14 mouse cellular contexts compared by ENCODE assay signal in the genomic region with DNA sequence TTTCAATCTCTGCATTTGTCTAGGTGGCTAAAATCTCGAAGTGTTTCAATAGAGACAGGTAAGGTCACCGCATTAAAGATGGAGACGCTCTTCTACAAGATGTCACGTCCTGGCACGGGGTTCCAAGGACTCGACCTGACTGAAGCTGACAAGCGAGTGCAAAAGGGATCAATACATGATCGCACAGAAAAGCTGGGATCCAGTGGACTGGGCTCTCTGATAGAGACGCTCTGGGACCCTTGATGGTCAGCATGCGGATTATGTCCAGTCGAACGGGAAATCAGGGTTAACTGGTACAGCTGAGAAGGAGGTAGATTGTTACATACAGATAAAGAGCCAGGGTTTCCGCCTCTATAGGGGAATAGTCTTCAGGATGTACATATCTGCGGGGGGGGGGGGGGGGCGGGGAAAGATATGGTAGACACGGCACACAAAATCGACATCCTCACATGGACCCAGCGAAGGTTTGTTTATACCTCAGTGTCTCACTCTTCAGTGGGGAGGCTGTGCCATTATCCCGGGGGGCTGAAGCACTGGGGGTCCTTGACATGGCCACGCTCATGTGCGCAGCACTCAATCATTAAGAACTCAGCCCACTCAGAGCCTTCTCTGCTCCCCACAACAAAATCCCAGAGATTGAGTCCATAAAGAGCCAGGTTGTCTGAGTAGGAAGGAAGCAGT. TPM values are rescaled to one million over a fixed set of nuclear protein-coding genes. Genes with fewer than 3 reads are reported as not detected.
DNase-seq lines count a peak whose midpoint lies in the region; ATAC-seq lines count a peak whose summit lies in the region.
"Had no signal": no experiment of that assay in that cellular context is flagged by ENCODE, and none has a peak within 500 bp of the region (broad histone marks: within the 10 kb centered on the region; RNA-seq: fewer than 3 reads in every experiment).

No protein-coding gene starts in this region.

- H3K9ac ChIP-seq in heart, embryonic 11.5 days (ENCODE audit: low read depth, low read length), result no peak overlapping the region
- no peak overlapping the region for H3K9ac ChIP-seq in hindbrain, embryonic 12.5 days
- H3K9ac ChIP-seq in midbrain, embryonic 16.5 days (ENCODE audit: low read depth, low read length), result peak overlapping the region; percentile 54
- H3K9ac ChIP-seq: embryonic facial prominence, embryonic 15.5 days; limb, embryonic 15.5 days had no signal

- H3K27ac ChIP-seq in heart, embryonic 11.5 days (ENCODE audit: low read depth, low read length), result peak overlapping the region; percentile 70
- H3K27ac ChIP-seq in forebrain, embryonic 10.5 days, result 0 out of 2 replicates have a peak overlapping the region, but pooled peaks have one; percentile 44
- H3K27ac ChIP-seq in hindbrain, embryonic 12.5 days, result no peak overlapping the region
- H3K27ac ChIP-seq in midbrain, embryonic 16.5 days (ENCODE audit: low read length), result peak overlapping the region; percentile 14; the same call in 1 of the 2 replicates
- H3K27ac ChIP-seq: embryonic facial prominence, embryonic 15.5 days; limb, embryonic 15.5 days had no signal

- ATAC-seq in heart, embryonic 11.5 days (replicated peaks; ENCODE audit: insufficient number of reproducible peaks, low FRiP score, low TSS enrichment), result no peak
- ATAC-seq in hindbrain, embryonic 12.5 days (ENCODE audit: low FRiP score), result no peak
- ATAC-seq in midbrain, embryonic 16.5 days, result peak; percentile 42; the same call in 1 of the 2 replicates
- no peak for ATAC-seq in frontal cortex, adult (ENCODE audit: low TSS enrichment)
- ATAC-seq: lung, postnatal 0 days had no signal

- DNase-seq in heart, adult 8-10 months (ENCODE audit: low spot score), result no peak
- DNase-seq in forebrain, embryonic 10.5 days (ENCODE audit: extremely low spot score, low spot score), result no peak
- no peak for DNase-seq in kidney, adult 9 months
- DNase-seq in right cerebral cortex, adult 18-20 months, result no peak
- DNase-seq: B cell, adult 2 months; kidney, postnatal 25 days had no signal

- H3K4me1 ChIP-seq in heart, embryonic 11.5 days (ENCODE audit: control insufficient read depth, insufficient read depth, low read length), result peaks cover 3% of the 10 kb centered on the region; the same call in 1 of the 2 replicates
- peaks cover 16% of the 10 kb centered on the region for H3K4me1 ChIP-seq in forebrain, embryonic 10.5 days
- no peaks in the 10 kb centered on the region; the same call in 1 of the 2 replicates for H3K4me1 ChIP-seq in hindbrain, embryonic 12.5 days
- peaks cover 2% of the 10 kb centered on the region; the same call in 1 of the 2 replicates for H3K4me1 ChIP-seq in midbrain, embryonic 16.5 days (ENCODE audit: control insufficient read depth, insufficient read depth, low read length)

- no peaks in the 10 kb centered on the region for H3K36me3 ChIP-seq in heart, embryonic 11.5 days (ENCODE audit: control insufficient read depth, insufficient read depth, low read length)
- H3K36me3 ChIP-seq in forebrain, embryonic 10.5 days (replicated peaks), result no peaks in the 10 kb centered on the region
- no peaks in the 10 kb centered on the region for H3K36me3 ChIP-seq in hindbrain, embryonic 12.5 days
- H3K36me3 ChIP-seq in midbrain, embryonic 16.5 days (ENCODE audit: control insufficient read depth, insufficient read depth, low read length), result no peaks in the 10 kb centered on the region
- H3K36me3 ChIP-seq: embryonic facial prominence, embryonic 15.5 days; G1E; limb, embryonic 15.5 days had no signal

- H3K4me2 ChIP-seq in heart, embryonic 11.5 days, result peak overlapping the region; percentile 40
- H3K4me2 ChIP-seq in hindbrain, embryonic 12.5 days (replicated peaks), result peak overlapping the region; percentile 38
- peak overlapping the region; percentile 64 for H3K4me2 ChIP-seq in midbrain, embryonic 16.5 days (ENCODE audit: low read length)
- H3K4me2 ChIP-seq: embryonic facial prominence, embryonic 15.5 days; limb, embryonic 15.5 days had no signal

- WGBS in heart, embryonic 11.5 days (ENCODE audit: insufficient replicate concordance), result 84% methylated on average over 21 of the region's 21 CpGs
- 73% methylated on average over 21 of the region's 21 CpGs for WGBS in forebrain, embryonic 10.5 days
- 78% methylated on average over 20 of the region's 21 CpGs for WGBS in hindbrain, embryonic 12.5 days
- WGBS in midbrain, embryonic 16.5 days, result 36% methylated on average over 19 of the region's 21 CpGs

- H3K27me3 ChIP-seq in heart, embryonic 11.5 days (ENCODE audit: control insufficient read depth, insufficient read depth, low read length), result no peaks in the 10 kb centered on the region
- H3K27me3 ChIP-seq in forebrain, embryonic 10.5 days (ENCODE audit: poor library complexity, severe bottlenecking), result no peaks in the 10 kb centered on the region
- no peaks in the 10 kb centered on the region for H3K27me3 ChIP-seq in hindbrain, embryonic 12.5 days
- H3K27me3 ChIP-seq in midbrain, embryonic 16.5 days (ENCODE audit: control insufficient read depth, insufficient read depth, low read depth, low read length), result no peaks in the 10 kb centered on the region
- H3K27me3 ChIP-seq: embryonic facial prominence, embryonic 15.5 days; limb, embryonic 15.5 days had no signal

- no peak overlapping the region for H3K4me3 ChIP-seq in heart, embryonic 11.5 days (ENCODE audit: low read depth, low read length)
- H3K4me3 ChIP-seq in forebrain, embryonic 10.5 days, result peak overlapping the region; percentile 37; the same call in 1 of the 2 replicates
- peak overlapping the region; percentile 8; the same call in 1 of the 2 replicates for H3K4me3 ChIP-seq in hindbrain, embryonic 12.5 days
- peak overlapping the region; percentile 29 for H3K4me3 ChIP-seq in midbrain, embryonic 16.5 days (ENCODE audit: low read depth, low read length)
- H3K4me3 ChIP-seq: embryonic facial prominence, embryonic 15.5 days; limb, embryonic 15.5 days had no signal

- 0 out of 2 replicates have a peak, but pooled peaks cover 2% of the 10 kb centered on the region for H3K9me3 ChIP-seq in heart, embryonic 11.5 days (replicated peaks; ENCODE audit: control insufficient read depth, low read length)
- H3K9me3 ChIP-seq in forebrain, embryonic 10.5 days, result no peaks in the 10 kb centered on the region
- no peaks in the 10 kb centered on the region for H3K9me3 ChIP-seq in hindbrain, embryonic 12.5 days (replicated peaks)
- H3K9me3 ChIP-seq in midbrain, embryonic 16.5 days (replicated peaks; ENCODE audit: control insufficient read depth, low read length, poor library complexity, severe bottlenecking), result no peaks in the 10 kb centered on the region
- H3K9me3 ChIP-seq: embryonic facial prominence, embryonic 15.5 days; limb, embryonic 15.5 days had no signal

RNA-seq across cellular contexts. Expression of gene Rxylt1, which starts 24.3 kb away (rescaled TPM):
- polyA plus RNA-seq in heart, embryonic 11.5 days (2014; fragmentation: Nextera tagmentation; extraction: Ambion mirVana), result 38.9 and 42.7 TPM in 2 replicates
- 10 to 100 TPM; 34.2 to 43.1 (median 38.1) TPM for total RNA-seq in heart, adult 8-10 months (2022)
- polyA plus RNA-seq in forebrain, embryonic 10.5 days (2016; fragmentation: Nextera tagmentation; extraction: Ambion mirVana), result 36.8 and 37.0 TPM in 2 replicates
- 39.9 and 45.3 TPM in 2 replicates for polyA plus RNA-seq in hindbrain, embryonic 12.5 days (2016; fragmentation: Nextera tagmentation; extraction: Ambion mirVana)
- 36.4 and 38.1 TPM in 2 replicates for polyA plus RNA-seq in midbrain, embryonic 16.5 days (2015; fragmentation: Nextera tagmentation; extraction: Ambion mirVana)
